Mouse (Mus musculus) megakaryocyte-erythroid progenitor cell, adult 5-6 weeks (primary cell): ENCODE results near the gene Gpatch4. TPM values are rescaled to one million over a fixed set of nuclear protein-coding genes. Genes with fewer than 3 reads are reported as not detected.

Experiments
- ATAC-seq: replicated peaks from 2 replicates; pipeline ENCODE4 v1.8.0; 2016; ENCODE audit warnings: mild to moderate bottlenecking, inconsistent platforms; ENCODE audit not compliant: severe bottlenecking, poor library complexity, low FRiP score, low TSS enrichment
- total RNA-seq, 2 experiments: library from RNA; stranded (forward) in 1 of 2; stranded (reverse) in 1 of 2; fragments of 200-1000, 215-1000 nt in 1 of 2; fragments of >200 nt in 1 of 2; fragmentation: Nextera tagmentation in 1 of 2; gene quantifications; 2 replicates each; pipeline ENCODE4 v1.2.3; 2014 to 2017

The Gpatch4 gene
- total RNA-seq, 2 experiments from 2014 or later: 79.2 to 81.9 TPM

GRCm38 (mm10) chr3:88085459-88085858 is 42.6 kb downstream of the Gpatch4 start:
- no peak for ATAC-seq

GRCm38 (mm10) chr3:88087688-88088087 is 44.8 kb downstream of the Gpatch4 start:
- ATAC-seq: no peak

- no peak for ATAC-seq
These were observed 47.2 kb downstream of the Gpatch4 start for GRCm38 (mm10) chr3:88090106-88090505.

- no peak for ATAC-seq
These were observed 47.7 kb downstream of the Gpatch4 start for GRCm38 (mm10) chr3:88090616-88091015.

GRCm38 (mm10) chr3:88094126-88094525 is 51.2 kb downstream of the Gpatch4 start:
- no peak for ATAC-seq

GRCm38 (mm10) chr3:88097666-88098065 is 54.8 kb downstream of the Gpatch4 start:
- no peak for ATAC-seq

GRCm38 (mm10) chr3:88100251-88100650 is 57.3 kb downstream of the Gpatch4 start:
- no peak for ATAC-seq

GRCm38 (mm10) chr3:88101736-88102135 is 58.8 kb downstream of the Gpatch4 start:
- ATAC-seq: no peak

GRCm38 (mm10) chr3:88102196-88102595 is 59.3 kb downstream of the Gpatch4 start:
- ATAC-seq: no peak

- ATAC-seq: no peak
These were observed 59.7 kb downstream of the Gpatch4 start for GRCm38 (mm10) chr3:88102611-88103010.

Other genes starting within 250 kb of the Gpatch4 start
- gene Ntrk1, start 247.9 kb upstream of the Gpatch4 start, total RNA-seq (2014; fragmentation: Nextera tagmentation): not detected in 2 replicates
- not detected in 2 replicates for gene Ntrk1, start 247.9 kb upstream of the Gpatch4 start, total RNA-seq (2017)
- not detected in 2 replicates for gene Insrr, start 246.2 kb upstream of the Gpatch4 start, total RNA-seq (2014; fragmentation: Nextera tagmentation)
- gene Insrr, start 246.2 kb upstream of the Gpatch4 start, total RNA-seq (2017): 0.15 TPM in 1 of 2 replicates, not detected in the other
- gene Pear1, start 218.8 kb upstream of the Gpatch4 start, total RNA-seq (2014; fragmentation: Nextera tagmentation): 3.3 and 15.3 TPM in 2 replicates
- gene Pear1, start 218.8 kb upstream of the Gpatch4 start, total RNA-seq (2017): 3.2 and 4.3 TPM in 2 replicates
- gene Sh2d2a, start 196.4 kb upstream of the Gpatch4 start, total RNA-seq (2014; fragmentation: Nextera tagmentation): 0.74 and 2.2 TPM in 2 replicates
- 5.2 TPM in 1 of 2 replicates, not detected in the other for gene Sh2d2a, start 196.4 kb upstream of the Gpatch4 start, total RNA-seq (2017)
- gene Prcc, start 157.5 kb upstream of the Gpatch4 start, total RNA-seq (2014; fragmentation: Nextera tagmentation): 39.9 and 52.2 TPM in 2 replicates
- 30.1 and 48.5 TPM in 2 replicates for gene Prcc, start 157.5 kb upstream of the Gpatch4 start, total RNA-seq (2017)
- 676 and 813 TPM in 2 replicates for gene Hdgf, start 136.8 kb upstream of the Gpatch4 start, total RNA-seq (2014; fragmentation: Nextera tagmentation)
- gene Hdgf, start 136.8 kb upstream of the Gpatch4 start, total RNA-seq (2017): 908 and 1,020 TPM in 2 replicates
- gene Mrpl24, start 123.6 kb upstream of the Gpatch4 start, total RNA-seq (2014; fragmentation: Nextera tagmentation): 147 and 201 TPM in 2 replicates
- gene Mrpl24, start 123.6 kb upstream of the Gpatch4 start, total RNA-seq (2017): 116 and 118 TPM in 2 replicates
- 65.1 and 78.0 TPM in 2 replicates for gene Isg20l2, start 112.8 kb upstream of the Gpatch4 start, total RNA-seq (2014; fragmentation: Nextera tagmentation)
- 60.4 and 61.7 TPM in 2 replicates for gene Isg20l2, start 112.8 kb upstream of the Gpatch4 start, total RNA-seq (2017)
- gene Rrnad1, start 112.4 kb upstream of the Gpatch4 start, total RNA-seq (2014; fragmentation: Nextera tagmentation): 26.9 and 34.3 TPM in 2 replicates
- gene Rrnad1, start 112.4 kb upstream of the Gpatch4 start, total RNA-seq (2017): 4.1 and 10.0 TPM in 2 replicates
- 2.8 TPM in 1 of 2 replicates, not detected in the other for gene Crabp2, start 94.4 kb upstream of the Gpatch4 start, total RNA-seq (2014; fragmentation: Nextera tagmentation)
- 1.2 TPM in 1 of 2 replicates, not detected in the other for gene Crabp2, start 94.4 kb upstream of the Gpatch4 start, total RNA-seq (2017)
- not detected in 2 replicates for gene Nes, start 72.0 kb upstream of the Gpatch4 start, total RNA-seq (2014; fragmentation: Nextera tagmentation)
- gene Nes, start 72.0 kb upstream of the Gpatch4 start, total RNA-seq (2017): 0.84 TPM in 1 of 2 replicates, not detected in the other
- gene Bcan, start 42.9 kb upstream of the Gpatch4 start, total RNA-seq (2014; fragmentation: Nextera tagmentation): not detected in 2 replicates
- not detected in 2 replicates for gene Bcan, start 42.9 kb upstream of the Gpatch4 start, total RNA-seq (2017)
- gene Hapln2, start 15.5 kb upstream of the Gpatch4 start, total RNA-seq (2014; fragmentation: Nextera tagmentation): not detected in 2 replicates
- not detected in 2 replicates for gene Hapln2, start 15.5 kb upstream of the Gpatch4 start, total RNA-seq (2017)
- 36.8 and 68.7 TPM in 2 replicates for gene Naxe, start 15.4 kb downstream of the Gpatch4 start, total RNA-seq (2014; fragmentation: Nextera tagmentation)
- 21.8 and 25.8 TPM in 2 replicates for gene Naxe, start 15.4 kb downstream of the Gpatch4 start, total RNA-seq (2017)
- not detected in 2 replicates for gene Ttc24, start 35.2 kb downstream of the Gpatch4 start, total RNA-seq (2014; fragmentation: Nextera tagmentation)
- gene Ttc24, start 35.2 kb downstream of the Gpatch4 start, total RNA-seq (2017): not detected in 2 replicates
- 9.7 and 16.0 TPM in 2 replicates for gene Iqgap3, start 38.9 kb downstream of the Gpatch4 start, total RNA-seq (2014; fragmentation: Nextera tagmentation)
- 6.6 and 15.2 TPM in 2 replicates for gene Iqgap3, start 38.9 kb downstream of the Gpatch4 start, total RNA-seq (2017)
- gene Mef2d, start 99.3 kb downstream of the Gpatch4 start, total RNA-seq (2014; fragmentation: Nextera tagmentation): 91.9 and 97.4 TPM in 2 replicates
- gene Mef2d, start 99.3 kb downstream of the Gpatch4 start, total RNA-seq (2017): 19.7 and 50.5 TPM in 2 replicates
- not detected in 2 replicates for gene Rhbg, start 211.6 kb downstream of the Gpatch4 start, total RNA-seq (2014; fragmentation: Nextera tagmentation)
- not detected in 2 replicates for gene Rhbg, start 211.6 kb downstream of the Gpatch4 start, total RNA-seq (2017)
- not detected in 2 replicates for gene Gm38392, start 244.1 kb downstream of the Gpatch4 start, total RNA-seq (2014; fragmentation: Nextera tagmentation)
- not detected in 2 replicates for gene Gm38392, start 244.1 kb downstream of the Gpatch4 start, total RNA-seq (2017)